Mouse (Mus musculus): ENCODE data around the gene Nrip2. TPM values are rescaled to one million over a fixed set of nuclear protein-coding genes. Genes with fewer than 3 reads are reported as not detected.

Nrip2 gene
- polyA plus RNA-seq, 1 experiment: not detected

DNA sequence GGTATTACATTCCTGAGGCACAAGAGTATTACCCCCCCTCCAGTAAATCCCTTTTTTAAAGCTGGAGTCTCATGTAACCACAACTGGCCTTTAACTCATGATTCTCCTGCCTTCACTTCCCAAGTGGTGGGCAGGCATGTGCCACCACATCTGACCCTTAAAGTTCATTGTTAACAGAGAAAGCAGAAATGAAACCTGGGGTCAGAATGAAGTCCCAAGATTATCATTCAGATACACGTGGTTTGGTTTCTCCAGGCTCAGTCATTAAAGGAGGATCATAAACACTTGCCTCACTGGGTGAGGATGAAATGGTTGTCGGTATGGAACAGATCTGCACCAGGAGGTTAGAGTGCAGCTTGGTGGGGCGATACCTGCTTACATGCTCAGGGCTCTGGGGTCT lies 17.8 kb upstream of the Nrip2 start:
- TF ChIP-seq GATA1 (IDR thresholded peaks at IDR 0.05; ENCODE audit: low read length): no peak

DNA sequence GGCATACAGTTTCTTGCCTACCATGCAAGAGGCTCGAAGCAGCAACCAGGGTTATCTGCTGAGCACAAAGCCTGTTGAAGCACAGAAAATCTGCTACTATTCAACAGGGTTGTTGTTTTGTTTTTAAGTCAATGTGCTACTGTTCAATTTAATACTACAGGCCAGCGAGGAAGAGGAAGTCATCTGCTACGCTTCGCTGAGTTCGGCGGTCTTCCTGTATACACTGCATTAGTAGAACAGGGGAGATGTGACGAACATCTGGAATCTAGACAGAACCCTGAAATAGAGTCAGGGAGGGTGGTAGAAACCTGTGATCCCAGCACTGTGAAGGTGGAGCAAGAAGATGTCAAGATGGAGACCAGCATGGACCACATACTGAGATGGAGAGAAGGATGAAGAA lies 15.3 kb upstream of the Nrip2 start:
- no peak for TF ChIP-seq GATA1 (IDR thresholded peaks at IDR 0.05; ENCODE audit: low read length)

DNA sequence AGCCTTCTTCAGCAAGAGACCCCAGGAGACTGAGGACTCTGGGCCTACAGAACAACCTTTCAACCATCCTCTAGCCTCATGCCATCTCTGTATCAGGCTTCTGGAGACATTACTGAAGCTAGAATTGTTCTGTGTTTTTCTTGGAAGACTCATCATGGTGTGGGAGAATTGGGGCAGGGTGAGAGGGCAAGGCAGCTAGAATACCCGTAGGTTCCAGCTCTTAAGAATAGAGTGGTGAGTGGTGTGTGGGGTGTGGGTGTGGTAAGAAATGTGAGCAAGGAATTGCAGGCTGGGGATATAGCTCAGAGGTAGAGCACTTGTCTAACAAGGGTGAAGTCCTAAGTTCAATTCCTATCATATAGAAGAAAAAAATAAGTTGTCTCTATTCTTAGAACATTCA lies 14.1 kb upstream of the Nrip2 start:
- no peak for TF ChIP-seq GATA1 (IDR thresholded peaks at IDR 0.05; ENCODE audit: low read length)

DNA sequence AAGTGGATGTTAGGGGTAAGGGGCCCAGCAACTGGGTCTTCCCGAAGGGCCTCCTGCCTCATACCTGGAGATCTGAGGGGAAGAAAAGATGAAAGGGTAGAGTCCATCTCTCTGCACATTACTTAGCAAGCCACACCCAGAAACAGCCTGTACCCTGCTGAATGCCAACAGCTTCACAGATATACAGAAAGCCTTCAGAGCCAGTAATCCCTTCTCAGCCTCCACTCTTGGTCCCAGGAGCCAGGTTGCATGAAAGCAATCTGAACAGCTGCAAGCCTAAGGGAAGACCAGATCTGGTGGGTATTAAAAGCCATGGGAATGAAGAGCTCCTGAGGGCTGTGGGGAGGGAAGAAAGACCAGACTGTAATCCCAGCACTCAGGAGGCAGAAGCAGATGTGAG lies 9.9 kb upstream of the Nrip2 start:
- TF ChIP-seq GATA1 (IDR thresholded peaks at IDR 0.05; ENCODE audit: low read length): no peak

DNA sequence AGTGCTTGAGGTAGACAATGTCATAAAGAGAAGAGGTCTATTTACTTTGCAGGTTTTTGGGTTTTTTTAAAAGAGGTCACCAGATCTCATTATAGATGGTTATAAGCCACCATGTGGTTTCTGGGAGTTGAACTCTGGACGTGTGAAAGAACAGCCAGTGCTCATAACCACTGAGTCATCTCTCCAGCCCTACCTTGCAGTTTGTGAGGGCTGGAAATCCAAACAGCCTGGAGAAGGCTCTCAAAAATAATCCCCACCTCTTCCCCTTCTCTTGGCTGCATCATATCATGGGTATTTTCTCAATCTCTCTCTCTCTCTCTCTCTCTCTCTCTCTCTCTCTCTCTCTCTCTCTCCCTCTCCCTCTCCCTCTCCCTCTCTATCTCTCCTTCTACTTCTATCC lies 8.4 kb upstream of the Nrip2 start:
- TF ChIP-seq GATA1 (IDR thresholded peaks at IDR 0.05; ENCODE audit: low read length): no peak

DNA sequence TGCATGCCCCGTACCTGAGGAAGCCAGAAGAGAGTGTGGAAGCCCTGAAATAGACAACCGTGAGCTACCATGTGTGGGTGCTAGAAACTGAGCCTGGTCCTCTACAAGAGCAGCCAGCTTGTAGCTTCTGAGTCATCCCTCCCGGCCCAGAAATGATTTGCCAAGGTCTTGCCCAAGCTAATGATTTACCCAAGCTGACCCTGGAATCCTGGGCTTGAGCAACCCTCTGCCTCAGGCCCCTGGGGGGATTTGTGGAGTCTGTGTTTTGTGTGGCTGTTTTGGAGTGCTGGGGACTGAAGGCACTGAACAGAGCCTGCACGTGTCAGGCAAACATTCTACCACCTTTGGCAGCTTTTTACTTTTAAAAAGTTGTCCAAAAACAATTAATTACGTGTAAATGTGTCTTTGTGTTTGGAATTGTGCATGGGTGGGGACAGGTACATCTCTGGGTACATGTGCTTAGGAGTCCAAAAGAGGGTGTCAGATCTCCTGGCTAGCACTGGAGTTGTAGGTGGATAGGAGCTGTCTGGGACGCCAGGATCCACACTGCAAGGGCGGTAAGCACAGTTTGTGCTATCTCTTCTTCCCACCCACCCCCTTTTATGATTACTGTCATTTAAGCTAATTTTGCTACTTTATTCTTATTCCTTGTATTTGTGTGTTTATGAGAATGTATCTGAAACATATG lies 1.4 kb upstream of the Nrip2 start:
- no peak for TF ChIP-seq GATA1 (IDR thresholded peaks at IDR 0.05; ENCODE audit: low read length)

DNA sequence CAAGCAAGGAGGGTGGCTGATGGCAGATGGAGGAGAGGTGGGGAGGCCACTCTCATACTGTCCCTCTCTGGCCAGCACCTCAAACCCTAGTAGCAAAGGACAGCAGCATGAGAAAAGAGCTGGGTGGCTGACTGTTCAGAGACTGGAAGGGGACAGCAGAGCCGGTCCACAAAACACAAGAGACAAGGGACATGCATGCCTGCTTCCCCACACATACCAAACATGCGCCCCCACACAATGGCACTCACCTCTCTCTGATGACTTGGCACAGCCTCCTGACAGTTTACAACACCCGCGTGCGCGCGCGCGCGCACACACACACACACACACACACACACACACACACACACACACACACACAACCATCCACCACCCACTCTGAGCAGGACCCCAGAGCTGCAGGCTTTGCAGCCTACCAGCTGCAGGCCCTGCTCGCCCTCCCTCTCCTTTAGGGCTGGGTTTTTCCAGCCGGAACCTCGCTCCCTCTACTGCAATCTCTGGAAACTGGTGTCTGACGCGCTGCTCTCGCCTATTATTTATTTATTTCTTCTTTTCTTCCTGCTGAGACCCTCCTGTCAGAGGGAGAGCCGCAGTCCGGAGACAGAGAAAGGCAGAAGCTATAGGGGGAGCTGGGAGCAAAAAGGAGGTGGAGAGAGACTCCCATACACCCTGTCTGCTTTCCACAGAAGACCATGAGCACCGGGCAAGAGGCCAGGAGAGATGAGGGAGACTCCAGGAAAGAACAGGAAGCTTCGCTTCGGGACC lies 507 bp downstream of the Nrip2 start:
- no peak for TF ChIP-seq GATA1 (IDR thresholded peaks at IDR 0.05; ENCODE audit: low read length)

DNA sequence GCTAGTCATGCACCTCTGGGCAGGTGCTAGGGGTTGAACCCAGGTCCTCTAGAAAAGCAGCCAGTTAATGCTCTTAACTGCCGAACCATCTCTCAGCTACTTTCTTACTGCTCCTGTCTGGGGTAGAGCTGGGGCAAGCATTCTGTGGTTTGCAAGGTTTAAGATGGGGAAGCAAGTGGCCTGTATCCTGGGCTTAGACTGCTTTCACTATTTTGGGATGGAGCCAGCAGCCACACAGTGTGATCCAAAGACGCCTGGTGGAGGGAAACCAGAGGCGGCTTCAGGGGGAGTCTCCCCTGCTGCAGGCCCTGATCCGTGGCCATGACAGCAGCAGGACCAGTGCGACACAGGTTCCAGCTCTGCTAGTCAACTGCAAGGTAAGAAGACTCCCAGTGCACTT lies 5.6 kb downstream of the Nrip2 start:
- no peak for TF ChIP-seq GATA1 (IDR thresholded peaks at IDR 0.05; ENCODE audit: low read length)

DNA sequence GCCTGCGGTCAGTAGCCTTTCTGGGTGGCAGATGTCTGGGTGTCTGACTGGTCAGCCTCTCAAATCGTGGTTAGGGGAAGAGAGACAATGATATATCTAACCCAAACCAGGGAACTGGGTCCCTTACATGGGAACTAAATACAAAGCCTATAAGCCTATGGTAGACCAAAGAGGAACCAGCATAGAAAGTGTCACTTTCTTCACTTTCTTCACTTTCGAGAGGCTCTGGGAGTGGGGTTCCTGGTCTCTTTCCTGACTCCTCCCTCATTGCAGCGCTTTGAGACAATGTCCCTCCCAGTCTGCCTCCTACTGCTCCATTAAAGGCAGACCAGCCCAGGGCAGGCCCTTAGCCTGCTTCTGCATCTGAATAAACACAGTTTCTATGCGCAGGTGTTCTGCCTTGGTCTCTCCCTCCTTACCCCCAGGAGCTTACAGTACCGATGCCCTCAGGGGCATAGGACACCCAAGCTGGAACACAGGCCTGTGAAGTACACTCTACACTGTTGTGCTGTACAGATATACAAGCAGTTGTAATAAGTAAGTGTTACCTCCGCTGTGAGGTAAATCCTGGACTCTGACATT lies 9.5 kb downstream of the Nrip2 start:
- TF ChIP-seq GATA1 (IDR thresholded peaks at IDR 0.05; ENCODE audit: low read length): no peak

DNA sequence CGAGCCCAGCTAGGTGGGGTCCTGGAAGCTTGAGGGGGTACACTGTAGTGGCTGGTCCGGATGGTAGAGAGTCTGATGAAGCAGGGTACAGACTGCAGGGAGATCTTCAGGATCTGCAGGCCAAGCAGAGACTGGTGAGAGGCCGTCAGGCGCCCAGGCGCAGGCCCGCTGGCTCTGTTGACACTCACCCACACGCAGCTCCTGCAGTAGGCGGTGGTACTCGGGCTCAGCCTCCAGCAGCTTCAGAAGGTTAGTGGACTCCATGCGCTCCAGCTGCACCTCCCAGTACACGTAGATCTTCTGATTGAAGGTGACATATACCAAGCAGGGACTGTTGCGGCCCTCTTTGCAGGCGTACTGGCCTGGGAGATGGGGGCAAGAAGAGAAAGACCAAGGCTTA lies 11.2 kb downstream of the Nrip2 start:
- TF ChIP-seq GATA1 (IDR thresholded peaks at IDR 0.05; ENCODE audit: low read length): no peak

DNA sequence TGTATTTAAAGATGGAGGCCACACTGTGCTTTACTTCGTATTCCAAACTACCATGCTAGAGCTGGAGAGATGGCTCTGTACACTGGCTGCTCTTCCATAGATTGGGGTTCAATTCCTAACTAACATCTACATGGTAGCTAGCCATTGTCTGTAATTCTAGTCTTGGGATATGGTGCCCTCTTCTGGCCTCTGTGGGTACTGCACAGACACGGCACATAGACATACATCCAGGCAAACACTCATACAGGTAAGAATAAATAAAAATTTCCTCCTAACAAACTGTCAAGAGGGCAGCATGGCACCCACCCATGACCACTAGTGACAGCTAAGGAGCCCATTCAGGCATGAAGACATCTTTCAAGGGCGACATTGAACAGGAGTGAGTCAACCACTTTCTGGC lies 12.0 kb downstream of the Nrip2 start:
- TF ChIP-seq GATA1 (IDR thresholded peaks at IDR 0.05; ENCODE audit: low read length): no peak

DNA sequence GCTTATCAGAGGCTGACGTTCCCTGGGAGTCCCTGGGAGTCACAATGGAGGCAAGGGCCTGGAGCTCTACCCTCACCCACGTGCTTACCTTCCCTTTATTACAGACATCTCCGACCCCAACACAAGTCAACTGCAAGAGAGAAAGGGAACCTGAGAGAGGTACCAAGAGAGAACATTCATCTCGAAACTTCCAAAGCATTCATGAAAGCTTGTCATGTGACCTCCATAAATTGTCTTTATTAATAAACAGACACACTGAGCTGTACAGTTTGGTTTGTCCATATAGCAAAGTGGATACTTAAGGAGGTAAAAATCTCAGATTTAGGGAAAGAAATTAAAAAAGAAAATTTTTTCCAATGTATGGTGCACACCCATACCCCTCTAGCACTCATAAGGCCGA lies 17.1 kb downstream of the Nrip2 start:
- TF ChIP-seq GATA1 (IDR thresholded peaks at IDR 0.05; ENCODE audit: low read length): no peak

DNA sequence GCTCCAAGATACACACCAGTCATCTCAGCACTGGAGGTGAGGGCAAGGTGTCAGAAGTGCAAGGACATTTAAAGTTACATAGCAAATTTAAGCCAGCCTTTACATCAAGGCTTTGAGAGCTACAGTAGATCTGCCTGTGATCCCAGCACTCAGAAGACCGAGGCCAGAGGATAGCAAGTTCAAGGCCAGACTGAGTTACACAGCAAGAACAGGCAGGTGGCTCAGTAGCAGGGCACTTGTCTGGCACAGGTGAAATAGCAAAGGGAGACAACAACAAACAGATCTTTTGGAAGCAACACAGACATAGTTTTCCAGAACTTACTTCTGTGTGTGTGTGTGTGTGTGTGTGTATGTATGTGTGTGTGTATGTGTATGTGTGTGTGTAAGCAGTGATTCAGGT lies 19.0 kb downstream of the Nrip2 start:
- no peak for TF ChIP-seq GATA1 (IDR thresholded peaks at IDR 0.05; ENCODE audit: low read length)

DNA sequence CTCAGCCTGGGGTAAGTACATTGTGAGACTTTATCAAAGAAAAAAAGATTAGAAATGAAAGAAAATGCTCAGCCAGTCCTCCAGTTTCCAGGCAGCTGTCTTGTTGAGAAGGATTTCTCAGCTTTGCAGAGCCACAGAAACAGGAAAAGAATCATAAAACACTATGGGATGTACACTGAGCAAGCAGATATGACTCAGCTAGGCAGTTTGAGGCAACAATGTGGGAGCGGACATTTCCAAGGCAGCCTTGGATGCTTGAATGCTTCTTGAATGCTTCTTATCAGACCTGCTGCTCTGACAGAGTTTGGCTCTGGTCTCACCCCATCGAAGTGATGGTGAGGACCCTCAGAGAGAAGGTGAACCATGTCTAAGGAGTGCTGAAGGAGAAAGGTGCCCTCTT lies 21.9 kb downstream of the Nrip2 start:
- no peak for TF ChIP-seq GATA1 (IDR thresholded peaks at IDR 0.05; ENCODE audit: low read length)

DNA sequence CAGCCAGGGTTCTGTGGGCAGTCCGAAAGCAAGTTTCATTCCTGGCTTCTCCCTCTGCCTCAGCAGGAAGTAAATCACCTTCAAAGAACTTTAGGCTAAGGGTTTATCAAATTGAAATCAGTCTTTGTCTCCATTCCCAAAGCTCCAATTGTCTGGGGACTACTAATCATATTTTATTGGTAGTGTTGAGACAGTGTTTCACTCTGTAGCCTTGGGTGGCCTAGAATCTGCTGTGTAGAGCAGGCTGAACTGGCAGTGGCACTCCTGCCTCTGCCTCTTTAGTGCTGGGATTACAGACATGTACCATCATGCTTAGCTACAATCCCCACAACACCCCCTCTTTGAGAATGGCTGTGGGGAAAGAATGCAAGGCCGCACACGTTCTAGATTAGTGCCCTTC lies 22.4 kb downstream of the Nrip2 start:
- TF ChIP-seq GATA1 (IDR thresholded peaks at IDR 0.05; ENCODE audit: low read length): no peak

DNA sequence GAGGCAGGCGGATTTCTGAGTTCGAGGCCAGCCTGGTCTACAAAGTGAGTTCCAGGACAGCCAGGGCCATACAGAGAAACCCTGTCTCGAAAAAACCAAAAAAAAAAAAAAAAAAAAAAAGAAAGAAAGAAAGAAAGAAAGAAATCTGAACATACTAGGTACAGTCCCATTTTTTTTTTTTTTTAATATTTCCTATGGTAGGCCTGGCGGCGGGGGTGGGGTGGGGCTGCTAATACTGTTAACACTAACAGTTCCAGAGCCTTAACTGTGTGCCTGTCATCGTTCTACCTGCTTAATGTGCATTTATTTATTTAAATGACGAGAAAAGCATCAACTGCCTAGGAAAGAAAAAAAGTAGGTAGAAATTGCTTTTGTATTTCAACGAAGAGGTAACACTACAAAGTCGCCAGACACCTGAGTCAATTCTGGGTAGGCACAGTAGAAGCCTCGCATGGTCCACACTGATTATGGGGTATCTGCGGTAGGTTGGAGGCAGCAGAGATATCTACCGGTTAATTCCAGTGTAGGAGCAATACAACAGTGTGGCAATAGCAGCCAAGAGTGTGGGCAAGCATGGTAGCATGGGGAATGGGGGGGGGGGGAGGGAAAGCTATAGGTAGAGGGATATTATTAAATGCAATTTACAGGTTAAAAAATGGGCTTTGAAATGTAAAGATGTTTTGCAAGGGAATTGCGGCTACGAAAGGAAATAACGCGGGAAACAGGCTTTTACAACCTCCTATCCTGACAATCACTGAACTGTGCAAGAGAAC lies 24.6 kb downstream of the Nrip2 start:
- no peak for TF ChIP-seq GATA1 (IDR thresholded peaks at IDR 0.05; ENCODE audit: low read length)

Data from G1E-ER4 (cell line).